Mouse (Mus musculus): ENCODE measurements around the gene Brd3os. TPM values are rescaled to one million over a fixed set of nuclear protein-coding genes. Genes with fewer than 3 reads are reported as not detected.

Brd3os gene
- total RNA-seq, 2 experiments from 2014 or later, result 0.94 to 1.6 TPM

Small RNA genes lying within 50 kb of the gene (microRNA-seq; reads per million reads assigned to microRNA genes)
- 0 to 0.32 reads per million in 2 experiments for gene Gm24049
- 0 reads per million in 2 experiments for gene Mir7578

Other genes starting within 250 kb of the Brd3os start
- gene Sardh, start 194.0 kb upstream of the Brd3os start, total RNA-seq (2021), result 1 to 10 TPM; 5.2 to 7.8 TPM
- 1 to 10 TPM; 5.6 to 8.9 TPM for gene Vav2, start 15.3 kb upstream of the Brd3os start, total RNA-seq (2021)
- 10 to 100 TPM; 52.3 to 53.6 TPM for gene Brd3, start 65.3 kb downstream of the Brd3os start, total RNA-seq (2021)
- gene Wdr5, start 72.8 kb downstream of the Brd3os start, total RNA-seq (2021), result 10 to 100 TPM; 27.4 to 27.8 TPM
- gene Rxra, start 234.1 kb downstream of the Brd3os start, total RNA-seq (2021), result 10 to 100 TPM; 58.8 to 61.3 TPM